Mouse (Mus musculus) activated CD4-positive, CD25-positive, alpha-beta regulatory T cell, adult 4 months (primary cell): Measurements from ENCODE around the gene C1ql1. TPM values are rescaled to one million over a fixed set of nuclear protein-coding genes. Genes with fewer than 3 reads are reported as not detected.

ENCODE experiments used
- ATAC-seq: one replicate; pipeline ENCODE4 v1.8.0; 2017
- polyA plus RNA-seq, 2 experiments: library from polyadenylated mRNA; unstranded; fragments of 100-300 nt; shearing (Covaris generic); gene quantifications; one replicate each; pipeline ENCODE4 v1.2.1; 2017

Gene C1ql1
- polyA plus RNA-seq, 2 experiments from 2014 or later, result not detected

- no peak for ATAC-seq
These were observed 11.2 kb upstream of the C1ql1 start for GRCm38 (mm10) chr11:102957692-102958091.

- ATAC-seq, result no peak
These were observed 10.6 kb upstream of the C1ql1 start for GRCm38 (mm10) chr11:102956962-102957614.

- no peak for ATAC-seq
These were observed 6.4 kb upstream of the C1ql1 start for GRCm38 (mm10) chr11:102952922-102953321.

GRCm38 (mm10) chr11:102948043-102948961 is 1.8 kb upstream of the C1ql1 start:
- peak; percentile 51 for ATAC-seq

GRCm38 (mm10) chr11:102946992-102947343 is 480 bp upstream of the C1ql1 start:
- ATAC-seq, result no peak

GRCm38 (mm10) chr11:102945306-102946264 is 903 bp downstream of the C1ql1 start:
- no peak for ATAC-seq

- no peak for ATAC-seq
These were observed 5.3 kb downstream of the C1ql1 start for GRCm38 (mm10) chr11:102941236-102941635.

GRCm38 (mm10) chr11:102939024-102939675 is 7.3 kb downstream of the C1ql1 start:
- ATAC-seq, result no peak

- no peak for ATAC-seq
These were observed 8.8 kb downstream of the C1ql1 start for GRCm38 (mm10) chr11:102937529-102938182.

- no peak for ATAC-seq
These were observed 10.2 kb downstream of the C1ql1 start for GRCm38 (mm10) chr11:102936272-102936671.

GRCm38 (mm10) chr11:102930672-102931071 is 15.8 kb downstream of the C1ql1 start:
- no peak for ATAC-seq

GRCm38 (mm10) chr11:102925351-102925717 is 21.2 kb downstream of the C1ql1 start:
- ATAC-seq, result peak; percentile 33

- peak; percentile 95 for ATAC-seq
These were observed 21.7 kb downstream of the C1ql1 start, which contains the start of gene Kif18b for GRCm38 (mm10) chr11:102924557-102925350. Kif18b (minus strand) TSS chr11:102925124.

GRCm38 (mm10) chr11:102921491-102921890 is 25.0 kb downstream of the C1ql1 start:
- no peak for ATAC-seq

- ATAC-seq, result no peak
These were observed 28.4 kb downstream of the C1ql1 start for GRCm38 (mm10) chr11:102918077-102918476.

GRCm38 (mm10) chr11:102915380-102915779 is 31.1 kb downstream of the C1ql1 start:
- no peak for ATAC-seq

GRCm38 (mm10) chr11:102911376-102911775 is 35.1 kb downstream of the C1ql1 start:
- ATAC-seq, result no peak

GRCm38 (mm10) chr11:102903654-102904053 is 42.8 kb downstream of the C1ql1 start:
- no peak for ATAC-seq

- no peak for ATAC-seq
These were observed 44.4 kb downstream of the C1ql1 start for GRCm38 (mm10) chr11:102902107-102902506.

- ATAC-seq, result no peak
These were observed 45.3 kb downstream of the C1ql1 start for GRCm38 (mm10) chr11:102901199-102901598.

GRCm38 (mm10) chr11:102900763-102901162 is 45.7 kb downstream of the C1ql1 start, which contains the start of gene Gfap:
Gfap (minus strand) TSS chr11:102900912.
- ATAC-seq, result no peak
